Mouse (Mus musculus) neural tube, embryonic 10.5 days (tissue): ENCODE data around the gene Trarg1.

Source experiments
- DNase-seq: peaks from one replicate; pipeline ENCODE4 v3.0.0-alpha.2; 2017; ENCODE audit warnings: low spot score; ENCODE audit errors: extremely low spot score

The Trarg1 gene

GRCm38 (mm10) chr11:76672561-76673384 is 6.8 kb upstream of the Trarg1 start:
- DNase-seq, result peak; percentile 56

GRCm38 (mm10) chr11:76674199-76674598 is 5.4 kb upstream of the Trarg1 start:
- DNase-seq, result no peak

GRCm38 (mm10) chr11:76674704-76675103 is 4.9 kb upstream of the Trarg1 start:
- no peak for DNase-seq

- DNase-seq, result no peak
Measured at GRCm38 (mm10) chr11:76685604-76686003, 6.0 kb downstream of the Trarg1 start.

GRCm38 (mm10) chr11:76692096-76692495 is 12.5 kb downstream of the Trarg1 start:
- no peak for DNase-seq

- DNase-seq, result no peak
Measured at GRCm38 (mm10) chr11:76695810-76696209, 16.2 kb downstream of the Trarg1 start.

- DNase-seq, result no peak
Measured at GRCm38 (mm10) chr11:76699626-76700025, 20.0 kb downstream of the Trarg1 start.

GRCm38 (mm10) chr11:76707656-76708055 is 28.0 kb downstream of the Trarg1 start:
- DNase-seq, result no peak

GRCm38 (mm10) chr11:76708066-76708465 is 28.5 kb downstream of the Trarg1 start:
- DNase-seq, result no peak

- DNase-seq, result peak; percentile 18
Measured at GRCm38 (mm10) chr11:76708881-76709280, 29.3 kb downstream of the Trarg1 start.

GRCm38 (mm10) chr11:76709625-76710452 is 30.2 kb downstream of the Trarg1 start:
- peak; percentile 29 for DNase-seq

- no peak for DNase-seq
Measured at GRCm38 (mm10) chr11:76717000-76717399, 37.4 kb downstream of the Trarg1 start.

- no peak for DNase-seq
Measured at GRCm38 (mm10) chr11:76723911-76724310, 44.3 kb downstream of the Trarg1 start.

- no peak for DNase-seq
Measured at GRCm38 (mm10) chr11:76728093-76728492, 48.5 kb downstream of the Trarg1 start.

- DNase-seq, result no peak
Measured at GRCm38 (mm10) chr11:76730650-76731049, 51.0 kb downstream of the Trarg1 start.

- no peak for DNase-seq
Measured at GRCm38 (mm10) chr11:76734560-76734959, 55.0 kb downstream of the Trarg1 start.

- no peak for DNase-seq
Measured at GRCm38 (mm10) chr11:76735753-76736324, 56.2 kb downstream of the Trarg1 start.

- no peak for DNase-seq
Measured at GRCm38 (mm10) chr11:76739125-76739524, 59.5 kb downstream of the Trarg1 start.

GRCm38 (mm10) chr11:76742511-76742910 is 62.9 kb downstream of the Trarg1 start:
- no peak for DNase-seq

- DNase-seq, result no peak
Measured at GRCm38 (mm10) chr11:76744550-76744949, 64.9 kb downstream of the Trarg1 start.

GRCm38 (mm10) chr11:76745921-76746320 is 66.3 kb downstream of the Trarg1 start:
- DNase-seq, result no peak
